Mouse (Mus musculus): ENCODE results near the gene Tiam2.

Gene Tiam2

DNA sequence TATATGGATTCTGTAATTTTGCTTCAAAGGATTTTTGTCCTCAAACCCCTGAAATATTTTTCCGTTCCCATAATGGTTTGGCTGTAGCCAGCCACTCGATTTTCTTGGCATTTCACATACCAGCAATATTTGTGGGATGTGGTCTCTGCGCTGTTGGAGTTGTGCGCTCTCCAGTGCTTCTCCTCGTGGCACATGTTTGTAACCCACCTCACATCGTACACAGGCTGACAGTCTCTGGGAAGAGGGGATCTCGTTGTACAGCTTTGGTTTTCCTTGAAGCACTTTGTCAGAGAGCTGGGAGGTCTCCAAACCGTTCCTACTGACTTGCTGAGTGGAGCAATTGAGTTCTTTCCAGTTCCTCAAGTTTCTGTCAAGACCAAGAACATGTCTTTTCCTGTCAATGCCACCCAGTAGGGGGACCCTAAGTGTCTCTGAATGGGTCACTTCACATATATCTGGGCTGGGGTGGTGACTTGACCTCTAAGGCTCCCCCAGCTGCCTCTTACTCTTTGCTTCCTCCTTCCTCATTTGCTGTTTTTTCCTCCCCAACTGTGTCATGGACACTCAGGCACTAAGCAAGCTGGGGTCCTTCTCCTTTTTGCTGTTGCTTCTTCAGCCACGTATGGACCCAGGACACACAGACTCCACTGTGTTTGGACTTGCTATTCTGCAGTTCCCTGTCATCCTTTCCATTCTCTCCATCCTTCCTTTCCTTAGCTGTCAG, 79.1 kb downstream of the Tiam2 start:
- no peak for DNase-seq

DNA sequence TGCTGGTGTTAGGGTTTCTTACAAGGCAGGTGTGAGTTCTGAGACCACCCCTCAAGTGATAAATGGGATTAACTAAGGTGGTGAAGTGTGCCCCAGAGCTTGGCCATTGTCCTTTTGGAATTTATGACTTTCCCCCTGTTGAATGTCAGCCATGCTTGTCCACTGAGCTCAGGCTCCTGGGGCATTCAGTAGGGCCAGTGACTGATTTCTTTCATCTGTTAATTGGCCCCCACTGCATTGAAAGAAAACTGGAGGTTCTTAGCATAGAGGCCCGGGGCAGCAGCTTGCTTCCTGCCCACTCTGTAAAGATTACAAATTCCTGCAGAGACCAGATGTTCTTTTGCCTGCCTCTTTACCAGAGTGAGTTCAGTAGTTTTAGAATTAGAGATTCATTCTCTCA, 80.7 kb downstream of the Tiam2 start:
- DNase-seq, result no peak

DNA sequence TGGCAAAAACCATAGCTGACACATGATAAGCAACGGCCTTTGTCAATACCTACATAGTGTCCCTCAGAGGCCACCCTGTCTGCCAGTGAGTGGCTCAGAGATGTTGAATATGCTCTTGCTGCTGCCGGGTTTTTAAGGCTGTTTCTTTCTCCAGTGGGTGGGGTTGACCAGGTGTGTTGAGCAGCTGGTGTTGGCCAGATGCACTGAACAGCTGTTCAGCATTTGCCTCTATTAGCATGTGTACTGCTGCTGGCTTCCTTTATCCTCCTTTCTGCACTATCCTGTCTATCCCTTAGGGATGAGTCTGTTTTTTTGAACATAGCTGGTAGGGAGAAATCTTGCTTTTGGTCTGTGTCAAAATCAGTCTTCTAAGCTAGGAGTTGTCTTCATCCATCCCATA, 83.9 kb downstream of the Tiam2 start:
- DNase-seq, result no peak

DNA sequence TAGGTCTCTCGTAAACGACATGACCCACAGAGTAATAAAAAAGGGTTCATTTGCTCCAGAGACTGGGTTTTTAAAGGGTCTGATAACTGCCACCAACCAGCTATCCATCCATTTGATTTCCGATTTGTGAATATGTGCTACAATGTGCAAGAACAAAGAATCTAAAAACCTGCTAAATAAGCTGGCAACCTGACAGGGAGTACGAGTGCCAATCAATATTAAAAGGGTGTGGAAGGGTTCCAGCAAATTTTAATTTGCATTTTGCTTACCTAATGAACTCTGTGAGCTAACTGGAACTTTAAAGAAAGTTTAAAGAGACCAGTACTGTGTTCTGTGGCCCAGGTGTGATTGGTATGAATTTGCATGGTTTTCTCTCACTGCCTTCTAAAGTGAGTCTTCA, 86.4 kb downstream of the Tiam2 start:
- DNase-seq, result no peak

DNA sequence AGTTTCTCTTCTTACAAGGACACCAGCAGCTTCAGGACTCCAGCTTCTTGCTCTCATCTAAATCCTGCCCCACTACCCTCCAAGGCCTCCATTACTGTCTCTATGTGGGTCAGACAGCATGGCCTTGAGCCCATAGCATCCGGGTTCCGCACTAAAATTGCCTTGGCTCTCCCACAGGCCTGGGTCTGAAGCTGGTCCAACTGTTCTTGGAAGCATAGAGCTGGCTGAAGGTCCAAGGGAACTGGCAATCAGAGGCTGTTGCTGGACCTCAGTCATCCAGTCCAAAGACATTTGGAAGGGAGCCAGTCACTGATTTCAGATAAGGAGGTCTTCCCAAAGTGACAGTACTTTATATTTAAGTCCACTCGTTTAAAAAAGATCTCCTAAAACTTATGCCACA, 89.2 kb downstream of the Tiam2 start:
- peak; percentile 62 to 73 for DNase-seq

DNA sequence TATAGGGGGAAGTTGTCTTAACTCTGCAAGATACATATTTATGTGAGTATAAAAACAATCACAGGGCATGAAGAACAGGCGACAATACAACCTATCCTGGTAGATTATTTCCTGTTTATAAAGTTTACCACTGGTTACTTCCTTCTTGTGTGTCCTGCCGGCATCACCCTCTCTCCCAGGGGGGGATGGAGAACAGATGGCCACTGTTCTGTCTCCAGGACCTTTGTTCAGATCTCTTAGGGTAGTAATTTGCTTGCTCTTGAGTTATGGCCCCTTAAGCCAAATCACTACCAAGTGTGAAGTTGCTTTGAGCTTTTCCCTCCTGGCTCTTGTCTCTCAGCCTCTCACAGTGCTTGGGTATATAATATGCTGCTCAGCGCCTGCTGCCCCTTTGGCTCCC, 90.0 kb downstream of the Tiam2 start:
- DNase-seq, result peak; percentile 14 to 22

DNA sequence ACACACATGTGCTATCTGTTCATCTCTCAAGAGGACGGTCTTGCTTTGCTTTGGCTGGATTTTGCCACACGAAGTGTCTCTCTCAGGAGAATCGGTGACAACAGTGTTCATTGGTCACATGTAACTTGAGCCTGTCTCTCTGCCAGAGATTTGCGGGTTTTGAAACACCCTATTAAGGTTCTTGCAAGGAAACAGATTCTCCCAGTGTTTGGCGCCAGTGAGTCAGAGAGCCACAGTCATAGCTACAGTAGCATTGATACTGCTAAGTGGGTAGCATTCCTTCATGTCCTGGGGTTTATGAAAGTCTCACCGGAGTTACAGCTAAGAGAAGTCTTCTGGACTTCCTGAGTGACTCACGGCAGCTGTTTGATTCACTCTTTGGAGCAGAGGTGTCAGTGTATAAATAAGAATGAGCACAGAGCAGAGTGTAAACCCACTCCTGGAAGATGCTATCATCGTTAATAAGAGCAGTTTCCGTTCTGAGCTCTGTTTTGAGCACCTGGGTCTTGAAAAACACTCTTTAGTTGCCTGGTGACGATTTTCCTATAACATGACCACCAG, 93.1 kb downstream of the Tiam2 start:
- no peak for DNase-seq

DNA sequence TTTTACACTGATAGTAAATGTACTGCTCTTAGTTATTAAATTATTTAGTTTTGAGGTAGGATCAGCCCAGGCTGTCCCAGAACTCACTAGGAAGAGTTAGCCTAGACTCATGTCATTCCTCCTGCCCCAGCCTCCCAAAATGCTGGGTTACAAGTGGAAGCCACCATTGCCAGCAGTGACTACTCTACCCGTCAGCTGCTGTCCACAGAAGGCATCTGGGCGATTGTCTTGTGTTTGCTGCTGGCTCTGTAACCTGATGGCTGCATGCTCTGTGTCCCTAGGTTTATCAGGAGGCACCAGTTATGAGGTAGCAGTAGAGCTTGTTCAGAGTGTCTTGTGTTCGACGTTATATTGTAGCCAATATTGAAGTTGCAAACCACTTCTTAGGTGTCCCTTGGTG, 93.8 kb downstream of the Tiam2 start:
- DNase-seq, result no peak

DNA sequence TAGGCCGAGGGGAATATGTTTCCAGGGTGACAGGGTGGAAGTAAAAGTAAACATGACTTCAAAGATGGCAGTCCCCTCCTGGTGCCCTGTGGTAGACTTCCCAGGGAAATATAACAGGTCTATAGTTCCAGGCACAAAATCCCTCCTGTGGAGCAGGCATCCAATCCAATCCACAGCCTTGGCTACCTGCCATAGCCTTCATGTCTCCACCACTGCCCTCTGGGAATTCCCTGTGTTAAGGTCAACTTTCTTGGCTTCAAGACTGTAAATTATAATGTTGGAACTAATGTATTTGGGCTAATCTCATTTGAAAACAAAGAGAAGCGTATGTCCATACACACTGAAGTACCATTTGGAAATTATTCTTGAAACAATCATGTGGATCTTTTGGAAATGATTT, 97.0 kb downstream of the Tiam2 start:
- DNase-seq, result no peak

DNA sequence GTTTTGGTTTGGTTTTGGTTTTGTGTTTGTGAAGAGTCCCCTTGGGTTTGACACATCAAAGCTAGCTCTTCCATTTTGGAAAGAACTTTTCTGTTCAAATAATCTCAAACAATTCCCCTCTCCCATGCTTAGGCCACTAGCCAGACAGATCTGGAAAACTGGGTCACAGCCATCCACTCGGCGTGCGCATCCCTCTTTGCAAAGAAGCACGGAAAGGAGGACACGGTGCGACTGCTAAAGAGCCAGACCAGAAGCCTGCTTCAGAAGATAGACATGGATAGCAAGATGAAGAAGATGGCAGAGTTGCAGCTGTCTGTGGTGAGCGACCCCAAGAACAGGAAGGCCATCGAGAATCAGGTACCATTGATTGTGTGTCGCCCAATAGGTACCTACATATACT, 102.3 kb downstream of the Tiam2 start:
- DNase-seq, result no peak

DNA sequence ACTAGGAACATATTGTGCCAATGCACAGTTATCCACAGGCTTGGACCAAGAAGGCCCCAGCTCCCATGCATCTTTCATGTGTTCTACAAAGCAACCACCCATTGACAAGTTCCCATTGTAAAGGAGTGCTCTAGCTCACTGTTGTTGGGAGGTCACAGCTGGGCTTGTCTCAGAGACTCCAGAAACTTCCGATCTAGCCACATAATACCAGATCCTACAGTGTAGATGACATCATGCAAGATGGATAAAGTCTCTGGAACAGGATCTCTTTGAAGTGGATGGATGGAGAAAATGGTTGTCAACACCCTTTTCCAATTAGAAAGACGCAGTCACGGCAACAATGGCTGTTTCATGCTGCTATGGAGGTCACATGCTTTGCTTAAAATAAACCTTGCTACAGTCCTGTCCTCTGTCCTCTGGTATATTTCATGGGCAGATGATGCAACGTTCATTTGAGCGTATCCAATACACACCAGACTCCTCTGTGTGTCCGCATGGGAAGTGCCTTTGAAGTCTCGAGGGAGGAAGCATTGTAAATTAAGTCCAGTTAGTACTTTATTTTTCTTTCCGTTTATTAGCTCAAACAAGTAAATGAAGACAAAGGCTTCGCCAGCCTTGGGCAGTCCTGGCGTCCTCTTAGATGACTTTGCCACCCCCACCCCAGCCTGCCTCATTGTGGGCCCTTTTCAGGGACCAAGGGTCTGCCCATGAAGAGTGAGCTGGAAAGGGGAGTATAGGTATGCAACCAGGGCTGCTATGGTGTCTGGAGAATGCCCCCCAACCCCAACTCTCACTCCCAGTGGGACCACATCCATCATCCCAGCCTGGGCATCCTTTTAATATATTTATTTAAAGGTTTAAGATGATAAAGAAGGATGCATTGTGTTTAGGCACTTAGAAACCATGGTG, 106.5 kb downstream of the Tiam2 start:
- no peak for DNase-seq

DNA sequence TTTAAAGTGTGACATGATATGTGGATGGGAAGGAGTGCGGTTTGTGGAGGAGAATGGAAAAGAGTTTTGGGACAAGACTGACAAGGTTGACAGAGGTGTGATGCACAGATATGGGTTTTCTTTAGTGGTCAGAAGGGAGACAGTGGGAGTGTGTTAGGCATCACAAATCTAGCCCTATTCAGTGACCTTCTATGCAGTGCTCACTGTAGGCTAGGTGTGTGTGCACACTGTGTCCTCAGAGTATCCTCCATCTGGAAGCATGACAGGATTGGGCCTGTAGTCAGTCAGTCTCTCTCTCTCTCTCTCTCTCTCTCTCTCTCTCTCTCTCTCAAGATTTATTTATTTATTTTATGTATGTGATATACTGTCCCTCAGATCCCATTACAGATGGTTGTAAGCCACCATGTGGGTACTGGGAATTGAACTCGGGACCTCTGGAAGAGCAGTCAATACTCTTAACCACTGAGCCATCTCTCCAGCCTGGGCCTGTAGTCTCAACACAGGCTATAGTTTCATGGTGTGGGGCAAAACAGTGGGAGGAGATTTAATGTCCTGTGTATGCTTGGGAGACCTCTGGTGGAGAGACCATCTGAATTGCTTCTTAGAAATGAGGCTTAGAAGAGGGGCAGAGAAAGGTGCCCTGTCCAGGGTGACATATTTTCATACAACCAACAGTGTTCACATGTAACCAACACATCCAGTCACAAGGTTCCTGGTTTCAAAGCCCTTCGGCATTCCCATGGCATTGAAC, 107.3 kb downstream of the Tiam2 start:
- no peak for DNase-seq

DNA sequence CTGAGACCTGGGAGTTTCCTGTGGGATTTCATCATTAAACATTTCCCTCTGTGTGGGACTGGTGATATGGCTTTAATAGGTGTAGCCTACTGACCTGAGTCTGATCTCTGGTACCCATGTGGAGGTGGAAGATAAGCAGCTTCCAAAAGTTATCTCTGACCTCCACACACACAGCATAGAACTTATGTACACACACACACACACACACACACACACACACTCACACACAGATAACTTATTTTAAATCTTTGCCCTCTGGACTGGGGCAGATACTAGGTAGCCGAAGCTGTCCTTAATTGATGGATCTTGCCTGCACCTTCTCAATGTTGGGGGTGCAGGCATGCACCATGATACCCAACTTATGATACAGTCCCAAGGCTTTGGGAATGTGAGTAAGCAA, 108.9 kb downstream of the Tiam2 start:
- no peak for DNase-seq

DNA sequence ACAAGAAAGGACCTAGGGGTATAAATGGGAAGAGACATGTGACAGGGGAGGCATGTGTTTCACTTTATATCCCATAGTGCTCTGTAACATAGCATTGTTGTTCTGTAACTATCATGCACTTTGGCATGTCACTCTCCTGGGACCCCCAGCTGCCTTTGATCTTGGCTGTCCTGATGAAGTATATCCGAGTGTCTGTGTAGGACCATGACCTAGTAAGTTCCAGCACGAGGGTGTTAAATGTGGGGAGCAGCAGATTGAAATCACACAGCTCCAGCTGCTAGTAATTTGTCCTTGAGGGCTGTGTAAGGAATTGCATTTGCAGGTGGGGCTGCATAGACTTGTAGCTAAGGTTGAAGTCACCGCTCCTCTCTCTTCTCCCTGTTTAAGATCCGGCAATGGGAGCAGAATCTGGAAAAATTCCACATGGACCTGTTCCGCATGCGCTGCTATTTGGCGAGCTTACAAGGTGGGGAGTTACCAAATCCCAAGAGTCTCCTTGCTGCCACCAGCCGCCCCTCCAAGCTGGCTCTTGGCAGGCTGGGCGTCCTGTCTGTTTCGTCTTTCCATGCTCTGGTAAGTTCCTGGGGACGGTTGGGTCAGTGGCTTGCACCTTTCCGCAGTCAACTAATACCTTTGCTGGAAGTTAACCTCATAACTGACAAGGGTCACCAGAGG, 110.6 kb downstream of the Tiam2 start:
- no peak for DNase-seq

DNA sequence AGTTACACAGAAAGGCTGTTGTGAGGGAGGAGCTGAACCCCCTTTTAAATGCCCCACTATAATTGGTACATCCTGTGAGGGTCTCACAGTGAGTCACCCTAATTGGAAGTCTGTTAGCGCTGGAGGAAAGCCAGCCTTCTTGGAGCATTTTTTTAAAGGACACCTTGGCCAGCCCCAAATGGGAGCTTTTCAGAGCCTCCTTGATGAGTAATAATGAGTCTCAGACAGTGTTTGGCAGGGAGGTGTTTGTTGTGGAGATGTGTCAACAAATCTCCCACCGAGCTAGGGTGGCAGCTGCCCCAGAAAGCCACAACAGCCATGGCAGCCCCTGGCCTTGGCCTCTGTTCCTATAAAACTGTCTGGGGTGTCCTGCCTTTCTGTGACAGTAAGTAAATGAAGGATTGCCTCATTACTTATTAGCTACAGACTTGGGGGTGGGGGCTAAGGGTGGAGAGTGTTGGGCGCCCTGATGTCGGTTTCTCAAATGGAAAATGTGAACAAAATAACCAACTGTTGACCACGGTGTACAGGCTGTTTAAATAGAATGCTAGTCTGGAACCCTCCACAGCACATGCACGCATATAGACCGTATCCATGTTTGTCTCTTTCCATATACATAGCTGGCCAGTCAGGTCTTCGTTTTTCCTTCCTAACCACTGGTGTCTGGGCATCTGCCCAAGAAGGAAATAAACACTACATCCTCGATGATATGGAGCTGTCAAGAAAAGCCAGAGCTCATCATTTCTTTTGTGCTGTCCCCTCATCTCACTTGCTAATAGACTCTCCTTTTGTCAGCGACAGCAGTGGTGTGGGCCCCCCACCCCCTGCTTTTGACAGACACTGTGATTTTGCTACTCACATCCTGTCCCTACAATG, 116.4 kb downstream of the Tiam2 start:
- no peak for DNase-seq

DNA sequence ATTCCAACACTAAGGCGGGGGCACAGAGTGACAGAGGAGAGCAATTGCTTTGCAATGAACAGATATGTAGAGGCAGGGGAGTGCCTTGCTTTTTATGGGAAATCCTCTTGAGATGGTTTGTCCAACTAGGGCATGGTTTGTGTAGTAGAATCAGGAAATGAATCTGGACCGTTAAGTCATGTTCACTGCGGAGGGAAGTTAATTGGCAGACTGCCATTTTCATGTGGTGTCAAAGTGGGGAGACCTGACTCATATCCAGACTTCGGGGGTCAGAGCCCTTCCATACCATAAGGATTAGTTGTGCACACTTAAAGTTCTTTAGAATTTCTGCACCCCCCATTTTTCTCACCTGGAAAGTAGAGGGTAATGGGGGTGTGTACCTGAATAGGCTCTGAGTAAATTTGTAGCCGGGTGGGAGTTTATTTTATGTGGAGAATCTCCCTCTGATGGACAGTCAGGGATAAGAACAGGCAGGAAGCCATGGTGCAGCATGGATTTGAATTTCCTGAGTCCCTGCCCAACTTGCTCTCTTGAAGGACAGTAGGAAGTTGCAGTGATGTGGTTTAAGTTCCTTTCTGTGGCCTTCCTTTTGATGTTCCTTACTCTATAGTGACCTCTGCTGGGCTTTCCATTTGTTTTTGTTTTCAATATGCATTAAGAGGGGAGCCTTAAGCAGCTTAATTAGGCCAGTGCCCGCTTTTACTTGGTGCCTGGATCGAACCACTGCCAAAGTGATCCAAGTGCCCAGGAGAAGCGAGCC, 120.0 kb downstream of the Tiam2 start:
- DNase-seq, result peak in 1 of 2 experiments; percentile 19

DNA sequence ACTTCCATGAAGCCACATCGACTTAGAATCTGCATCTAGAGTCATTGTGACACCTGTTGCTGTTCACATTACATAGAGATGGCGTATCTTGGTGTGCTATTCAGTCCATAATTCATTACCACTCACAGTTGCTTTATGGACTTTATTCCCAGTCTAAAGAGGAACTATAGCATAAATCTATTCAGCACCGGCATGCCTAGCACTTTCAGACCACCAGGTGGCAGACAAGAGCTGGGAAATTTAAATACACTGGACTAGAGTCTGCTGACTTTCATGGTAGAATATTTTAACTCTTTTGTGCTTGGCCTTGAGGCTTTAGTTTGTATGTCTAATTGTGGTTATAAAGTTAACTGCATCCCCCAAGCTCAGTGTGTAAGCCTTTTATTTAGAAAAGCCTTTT, 122.4 kb downstream of the Tiam2 start:
- peak; percentile 54 to 68 for DNase-seq

DNA sequence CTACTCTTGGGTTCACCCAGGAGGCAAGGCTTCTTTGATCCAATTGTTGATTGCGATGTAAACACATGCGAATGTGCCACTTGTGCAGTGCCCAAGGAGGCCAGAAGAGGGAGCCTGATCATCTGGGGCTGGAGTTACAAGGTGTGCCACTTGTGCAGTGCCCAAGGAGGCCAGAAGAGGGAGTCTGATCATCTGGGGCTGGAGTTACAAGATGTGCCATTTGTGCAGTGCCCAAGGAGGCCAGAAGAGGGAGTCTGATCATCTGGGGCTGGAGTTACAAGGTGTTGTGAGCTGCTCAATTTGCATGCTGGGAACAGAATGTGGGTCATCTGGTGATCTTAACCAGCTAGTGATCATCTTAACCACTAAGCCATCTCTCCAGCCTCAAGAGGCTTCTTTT, 124.7 kb downstream of the Tiam2 start:
- peak; percentile 17 to 18 for DNase-seq

DNA sequence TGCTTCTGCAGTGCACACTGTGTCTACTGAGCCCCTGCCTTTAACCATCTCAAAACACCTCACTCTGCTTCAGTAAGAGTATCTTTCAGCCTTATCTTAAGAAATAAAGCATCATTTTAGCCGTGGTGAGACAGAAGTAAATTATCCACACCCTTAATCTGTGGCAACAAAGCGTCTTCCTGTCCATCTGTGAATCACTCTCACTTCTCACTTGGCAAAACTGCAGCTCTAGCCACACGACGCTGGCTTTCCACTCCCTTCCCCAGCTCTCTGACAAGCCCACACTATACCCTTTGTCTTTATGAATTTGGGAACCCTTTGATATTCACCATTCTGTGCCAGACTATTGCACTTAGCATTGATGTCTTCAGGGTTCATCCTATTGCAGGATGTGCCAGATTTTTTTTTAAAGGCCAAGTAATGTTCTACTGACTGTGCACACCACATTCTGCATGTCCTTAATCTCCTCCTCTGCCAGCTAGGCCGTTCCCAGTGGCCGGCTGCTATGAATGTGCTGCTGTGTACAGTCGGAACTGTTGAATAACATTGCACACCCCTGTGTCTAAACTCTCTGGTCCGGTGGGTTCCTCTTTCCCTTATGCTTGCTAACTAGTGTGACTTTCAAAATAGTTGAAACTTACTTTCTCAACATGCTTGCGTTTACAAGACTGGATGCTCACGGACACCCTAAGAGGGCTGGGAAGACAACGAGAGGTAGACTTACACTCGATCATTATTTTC, 126.4 kb downstream of the Tiam2 start:
- no peak for DNase-seq

DNA sequence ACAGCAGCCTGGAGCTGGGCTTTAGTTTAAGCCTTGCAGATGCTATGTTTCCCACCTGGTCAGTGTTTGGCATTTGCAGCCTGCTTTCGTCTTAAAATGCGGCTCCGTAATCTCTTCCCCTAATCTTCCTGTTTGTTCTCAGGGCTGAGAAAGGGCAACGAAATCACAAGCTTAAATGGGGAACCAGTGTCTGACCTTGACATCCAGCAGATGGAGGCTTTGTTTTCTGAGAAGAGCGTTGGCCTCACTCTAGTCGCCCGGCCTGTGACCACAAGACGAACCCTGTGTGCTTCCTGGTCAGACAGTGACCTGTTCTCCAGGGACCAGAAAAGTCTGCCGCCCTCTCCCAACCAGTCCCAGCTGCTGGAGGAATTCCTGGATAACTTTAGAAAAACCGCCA, 127.6 kb downstream of the Tiam2 start:
- DNase-seq, result no peak
